Mouse (Mus musculus) forebrain, embryonic 14.5 days (tissue): ENCODE measurements around the gene Mfsd5. TPM values are rescaled to one million over a fixed set of nuclear protein-coding genes. Genes with fewer than 3 reads are reported as not detected.

Source experiments
- ATAC-seq: fragments of 200-750 bp; cut with Nextera tagmentation; 2 replicates; pipeline ENCODE4 v1.8.0; 2017; ENCODE audit warnings: mild to moderate bottlenecking, moderate library complexity
- DNase-seq: peaks from one replicate; pipeline ENCODE4 v3.0.0-alpha.2; 2015; ENCODE audit warnings: low spot score
- H3K27ac ChIP-seq: fragments of 300-500 bp; sonication (generic); 2 replicates; pipeline ENCODE4 v1.5.1; 2014; ENCODE audit warnings: low read depth, mild to moderate bottlenecking, control low read depth, low read length, moderate library complexity
- H3K27me3 ChIP-seq: fragments of 300-500 bp; sonication (generic); replicated peaks from 2 replicates; pipeline ENCODE4 v1.6.1; 2014; ENCODE audit warnings: low read length, control low read depth, mixed read lengths; ENCODE audit not compliant: control insufficient read depth, insufficient read depth
- H3K36me3 ChIP-seq: fragments of 300-500 bp; sonication (generic); 2 replicates; pipeline ENCODE4 v1.6.1; 2014; ENCODE audit warnings: low read length, control low read depth; ENCODE audit not compliant: control insufficient read depth, insufficient read depth
- H3K4me1 ChIP-seq: fragments of 300-500 bp; sonication (generic); 2 replicates; pipeline ENCODE4 v1.6.1; 2014; ENCODE audit warnings: antibody characterized with exemption, low read length, control low read depth; ENCODE audit not compliant: control insufficient read depth, insufficient read depth
- H3K4me2 ChIP-seq: fragments of 300-500 bp; sonication (generic); 2 replicates; pipeline ENCODE4 v1.6.1; 2014; ENCODE audit warnings: mild to moderate bottlenecking, control low read depth, low read length
- H3K4me3 ChIP-seq: fragments of 300-500 bp; sonication (generic); 2 replicates; pipeline ENCODE4 v1.5.1; 2014; ENCODE audit warnings: low read depth, low read length, control low read depth
- H3K9ac ChIP-seq: fragments of 300-500 bp; sonication (generic); 2 replicates; pipeline ENCODE4 v1.6.1; 2014; ENCODE audit warnings: mild to moderate bottlenecking, low read length, control low read depth, moderate library complexity
- H3K9me3 ChIP-seq: fragments of 300-500 bp; sonication (generic); replicated peaks from 2 replicates; pipeline ENCODE4 v1.6.1; 2016; ENCODE audit warnings: low read length, control low read depth, mixed read lengths; ENCODE audit not compliant: control insufficient read depth
- WGBS: fragments of 180-500 bp; shearing (Covaris S2); extraction: QIAGEN DNeasy Blood & Tissue Kit; methylation state at CpG from one replicate; pipeline ENCODE4 v1.1.7; 2014; 5-methylcytosine and 5-hydroxymethylcytosine counted together
- polyA plus RNA-seq: library from polyadenylated mRNA; unstranded; fragments of >200 nt; fragmentation: Nextera tagmentation; extraction: Ambion mirVana; gene quantifications from 2 replicates; pipeline ENCODE4 v1.2.1, GENCODE M21; 2014

Mfsd5 gene
- polyA plus RNA-seq, 1 experiment from 2014 or later = 43.8 TPM

DNA sequence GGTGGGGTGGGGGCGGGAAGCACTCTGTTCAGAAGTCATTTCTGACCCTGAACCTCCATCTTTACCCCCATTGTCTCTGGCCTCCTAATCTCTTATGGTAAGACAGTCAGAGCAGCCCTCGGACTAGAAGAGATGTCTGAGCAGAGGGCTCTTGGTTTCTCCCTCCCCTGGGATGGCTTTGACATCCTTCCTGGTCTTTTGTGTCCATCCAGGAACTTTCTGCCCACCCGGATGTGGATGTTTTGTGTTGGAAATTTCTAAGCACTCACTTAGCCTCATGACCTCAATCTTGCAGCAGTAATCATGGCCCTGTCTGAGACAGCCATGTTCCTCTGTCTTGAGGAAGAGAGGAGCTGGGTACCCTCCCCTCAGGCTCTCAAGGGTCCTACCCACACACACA, 7.8 kb upstream of the Mfsd5 start:
- no peak overlapping the region for H3K9ac ChIP-seq
- 15% methylated on average over 3 of the region's 3 CpGs for WGBS
- H3K36me3 ChIP-seq = no peaks in the 10 kb centered on the region
- ATAC-seq = no peak
- no peak for DNase-seq
- H3K4me3 ChIP-seq = no peak overlapping the region
- H3K4me1 ChIP-seq = no peaks in the 10 kb centered on the region
- no peak overlapping the region for H3K4me2 ChIP-seq
- no peak overlapping the region for H3K27ac ChIP-seq
- no peaks in the 10 kb centered on the region for H3K9me3 ChIP-seq
- peaks cover 9% of the 10 kb centered on the region; the same call in 1 of the 2 replicates for H3K27me3 ChIP-seq

DNA sequence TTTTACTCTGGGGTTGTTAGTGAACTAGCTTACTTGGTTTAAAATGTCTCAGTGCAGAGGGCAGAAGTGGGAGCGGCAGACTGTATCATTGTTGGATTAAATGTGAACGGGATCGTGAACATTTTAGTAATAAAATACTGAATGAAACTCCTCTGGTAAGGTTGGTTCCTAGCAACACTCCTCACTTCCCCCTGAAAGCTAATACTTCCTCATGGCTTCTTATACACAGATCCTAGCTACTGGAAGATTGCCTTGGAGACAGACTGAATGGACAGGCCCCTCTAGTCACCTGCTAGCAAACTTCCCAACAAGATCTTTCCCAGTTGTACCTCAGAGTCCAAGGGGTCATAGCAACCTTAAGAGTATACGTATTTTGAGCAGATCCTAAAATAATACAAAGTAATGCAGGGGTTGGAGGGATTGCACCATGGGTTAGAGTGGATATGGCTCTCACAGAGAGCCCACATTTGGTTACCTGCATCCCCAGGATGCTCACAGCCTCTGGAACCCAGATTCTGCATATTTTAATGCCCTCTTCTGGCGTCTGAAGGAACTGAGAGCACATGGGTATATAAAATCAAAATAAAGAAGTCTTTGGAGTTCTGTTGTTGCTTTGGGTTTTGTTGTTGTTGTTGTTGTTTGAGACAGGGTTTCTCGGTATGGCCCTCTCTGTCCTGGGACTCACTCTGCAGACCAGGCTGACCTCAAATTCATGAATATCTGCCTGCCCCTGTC, 5.1 kb upstream of the Mfsd5 start:
- Histone ChIP-seq H3K4me1 (no peaks in the 10 kb centered on the region), H3K36me3 (no peaks in the 10 kb centered on the region), H3K27ac (no peak overlapping the region), H3K4me2 (no peak overlapping the region), H3K9ac (no peak overlapping the region), H3K9me3 (no peaks in the 10 kb centered on the region), H3K27me3 (peaks cover 9% of the 10 kb centered on the region; the same call in 1 of the 2 replicates), H3K4me3 (no peak overlapping the region)
- DNase-seq (no peak), ATAC-seq (no peak)
- 75% methylated on average over 6 of the region's 6 CpGs for WGBS

DNA sequence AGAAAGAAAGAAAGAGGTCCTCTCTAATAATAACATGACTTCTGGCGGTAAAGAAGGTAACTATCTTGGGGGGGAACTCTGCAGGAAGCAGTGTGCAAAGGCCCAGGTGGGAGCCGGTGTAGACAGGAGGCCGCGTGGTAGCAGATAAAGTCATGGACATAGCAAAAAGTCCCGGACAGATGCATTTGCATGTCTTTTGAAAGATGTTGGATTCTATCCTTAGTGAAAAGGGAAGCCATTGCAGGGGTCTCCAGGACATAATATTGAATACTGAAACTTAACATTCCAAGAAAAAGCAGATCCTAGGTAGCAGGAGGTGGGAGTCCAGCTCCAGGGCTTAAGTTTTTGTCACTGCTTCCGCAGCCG, 545 bp upstream of the Mfsd5 start:
- 36% methylated on average over 7 of the region's 7 CpGs for WGBS
- Histone ChIP-seq H3K27ac (peak overlapping the region; percentile 15; the same call in 1 of the 2 replicates), H3K9ac (peak overlapping the region; percentile 79), H3K27me3 (no peaks in the 10 kb centered on the region), H3K4me3 (peak overlapping the region; percentile 78), H3K36me3 (peaks cover 22% of the 10 kb centered on the region), H3K9me3 (no peaks in the 10 kb centered on the region), H3K4me1 (peaks cover 6% of the 10 kb centered on the region), H3K4me2 (peak overlapping the region; percentile 76)
- DNase-seq = no peak
- ATAC-seq = peak; percentile 11

DNA sequence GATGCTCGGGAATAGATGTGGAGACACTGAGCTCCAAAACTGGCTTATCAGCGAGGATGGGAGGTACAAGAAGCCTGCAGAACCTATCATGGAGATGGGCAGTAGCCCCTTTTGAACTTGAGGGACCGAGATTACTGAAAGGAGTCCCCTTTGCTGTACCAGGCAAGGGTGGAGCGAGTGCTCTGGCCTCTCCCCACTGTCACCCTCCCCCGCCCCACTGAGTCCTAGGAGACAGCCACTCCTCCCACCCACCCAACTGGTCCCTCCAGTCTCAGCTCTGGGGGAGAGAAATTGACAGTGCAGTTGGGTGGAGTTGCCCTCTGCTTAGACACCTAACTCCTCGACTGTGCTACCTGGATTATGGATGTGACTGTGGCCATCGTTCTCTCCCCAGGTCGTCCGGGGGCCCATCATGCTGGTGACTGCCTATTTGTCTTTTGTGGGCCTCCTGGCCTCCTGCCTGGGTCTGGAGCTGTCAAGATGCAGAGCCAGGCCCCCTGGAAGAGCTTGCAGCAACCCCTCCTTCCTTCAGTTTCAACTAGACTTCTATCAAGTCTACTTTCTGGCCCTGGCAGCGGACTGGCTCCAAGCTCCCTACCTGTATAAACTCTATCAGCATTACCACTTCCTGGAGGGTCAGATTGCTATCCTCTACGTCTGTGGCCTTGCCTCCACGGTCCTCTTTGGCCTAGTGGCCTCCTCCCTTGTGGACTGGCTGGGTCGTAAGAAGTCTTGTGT, 698 bp downstream of the Mfsd5 start:
- Histone ChIP-seq H3K4me2 (peak overlapping the region; percentile 76), H3K27me3 (no peaks in the 10 kb centered on the region), H3K4me3 (peak overlapping the region; percentile 78), H3K9me3 (no peaks in the 10 kb centered on the region), H3K9ac (peak overlapping the region; percentile 79), H3K27ac (peak overlapping the region; percentile 70; the same call in 1 of the 2 replicates), H3K36me3 (peaks cover 22% of the 10 kb centered on the region), H3K4me1 (peaks cover 6% of the 10 kb centered on the region)
- peak; percentile 11; the same call in 1 of the 2 replicates for ATAC-seq
- no peak for DNase-seq
- WGBS = 33% methylated on average over 13 of the region's 13 CpGs

DNA sequence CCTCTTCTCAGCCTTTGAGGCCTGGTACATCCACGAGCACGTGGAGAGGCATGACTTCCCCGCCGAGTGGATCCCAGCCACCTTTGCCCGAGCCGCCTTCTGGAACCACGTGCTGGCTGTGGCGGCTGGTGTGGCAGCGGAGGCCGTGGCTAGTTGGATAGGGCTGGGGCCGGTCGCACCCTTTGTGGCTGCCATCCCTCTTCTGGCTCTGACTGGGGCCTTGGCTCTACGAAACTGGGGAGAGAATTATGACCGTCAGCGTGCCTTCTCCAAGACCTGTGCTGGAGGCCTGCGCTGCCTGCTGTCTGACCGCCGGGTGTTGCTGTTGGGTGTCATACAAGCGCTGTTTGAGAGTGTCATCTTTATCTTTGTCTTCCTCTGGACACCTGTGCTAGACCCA, 1.4 kb downstream of the Mfsd5 start:
- no peaks in the 10 kb centered on the region for H3K27me3 ChIP-seq
- no peak overlapping the region for H3K4me3 ChIP-seq
- 94% methylated on average over 19 of the region's 19 CpGs for WGBS
- DNase-seq = no peak
- peaks cover 6% of the 10 kb centered on the region for H3K4me1 ChIP-seq
- no peak for ATAC-seq
- peaks cover 22% of the 10 kb centered on the region for H3K36me3 ChIP-seq
- H3K9ac ChIP-seq = no peak overlapping the region
- no peak overlapping the region for H3K4me2 ChIP-seq
- H3K9me3 ChIP-seq = no peaks in the 10 kb centered on the region
- H3K27ac ChIP-seq = no peak overlapping the region

DNA sequence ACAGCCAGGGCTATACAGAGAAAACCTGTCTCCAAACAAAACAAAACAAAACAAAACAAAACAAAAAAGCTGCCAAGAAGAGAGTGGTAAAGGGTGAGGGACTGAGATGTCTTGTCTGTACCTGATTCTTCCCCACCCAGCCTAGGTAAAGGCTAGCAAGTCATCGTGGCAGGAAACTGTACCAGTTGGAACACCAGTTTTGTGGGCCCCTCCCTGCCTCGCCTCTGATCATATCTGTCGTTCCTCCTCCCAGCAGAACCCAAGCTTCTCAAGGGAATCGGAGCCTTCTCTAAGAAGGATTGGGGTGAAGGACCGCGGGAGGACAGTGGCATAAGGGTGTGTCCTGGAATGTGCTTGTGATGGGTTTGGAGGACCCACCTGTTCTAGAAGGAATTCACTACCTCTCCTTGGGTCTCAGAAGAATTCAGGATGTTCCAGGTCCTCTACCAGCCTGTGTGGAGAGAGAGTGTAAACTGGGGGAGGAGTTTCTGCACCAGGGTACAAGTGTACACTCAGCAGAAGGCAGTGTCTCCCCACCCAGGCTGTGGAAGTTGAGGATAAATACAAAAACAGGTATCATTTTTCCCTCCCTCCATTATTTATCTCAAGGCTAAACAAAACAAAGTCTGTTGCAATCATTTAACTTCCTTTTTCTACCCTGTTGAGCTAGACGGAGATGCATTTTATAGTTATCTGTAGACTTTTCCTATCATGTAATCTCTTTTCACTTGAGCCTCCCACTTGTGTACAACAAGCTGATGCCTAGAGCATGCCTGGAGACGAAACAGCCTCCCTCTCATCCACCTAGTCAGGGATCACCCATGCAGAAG, 3.4 kb downstream of the Mfsd5 start:
- WGBS = 88% methylated on average over 8 of the region's 8 CpGs
- H3K9me3 ChIP-seq = no peaks in the 10 kb centered on the region
- no peak overlapping the region for H3K9ac ChIP-seq
- H3K4me2 ChIP-seq = no peak overlapping the region
- H3K27ac ChIP-seq = no peak overlapping the region
- H3K27me3 ChIP-seq = no peaks in the 10 kb centered on the region
- peaks cover 22% of the 10 kb centered on the region for H3K36me3 ChIP-seq
- ATAC-seq (no peak), DNase-seq (no peak)
- no peak overlapping the region for H3K4me3 ChIP-seq
- H3K4me1 ChIP-seq = peaks cover 6% of the 10 kb centered on the region

DNA sequence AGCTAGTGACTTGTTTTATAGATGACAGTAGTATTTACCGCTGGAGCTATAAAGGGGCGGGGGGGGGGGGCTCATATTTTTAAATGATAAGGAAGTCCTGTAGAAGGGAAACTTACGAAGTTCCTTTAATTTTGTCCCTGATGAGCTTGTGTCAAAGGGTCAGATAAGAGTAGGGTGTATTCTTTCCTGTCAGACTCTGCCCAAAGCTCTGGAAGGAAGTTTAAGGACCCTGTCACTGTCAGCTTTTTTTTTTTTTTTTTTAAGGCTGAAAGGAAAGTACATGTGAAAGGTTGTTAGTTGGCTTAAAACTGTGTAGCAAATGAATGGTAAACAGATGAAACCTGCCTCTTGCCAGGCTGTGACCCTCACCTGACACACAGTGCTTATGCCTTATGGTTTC, 4.4 kb downstream of the Mfsd5 start:
- H3K4me1 ChIP-seq = peaks cover 6% of the 10 kb centered on the region
- DNase-seq (no peak), ATAC-seq (no peak)
- WGBS = 77% methylated on average over 3 of the region's 3 CpGs
- H3K36me3 ChIP-seq = peaks cover 22% of the 10 kb centered on the region
- H3K27ac ChIP-seq = no peak overlapping the region
- H3K4me2 ChIP-seq = no peak overlapping the region
- H3K27me3 ChIP-seq = no peaks in the 10 kb centered on the region
- no peak overlapping the region for H3K4me3 ChIP-seq
- no peaks in the 10 kb centered on the region for H3K9me3 ChIP-seq
- no peak overlapping the region for H3K9ac ChIP-seq

DNA sequence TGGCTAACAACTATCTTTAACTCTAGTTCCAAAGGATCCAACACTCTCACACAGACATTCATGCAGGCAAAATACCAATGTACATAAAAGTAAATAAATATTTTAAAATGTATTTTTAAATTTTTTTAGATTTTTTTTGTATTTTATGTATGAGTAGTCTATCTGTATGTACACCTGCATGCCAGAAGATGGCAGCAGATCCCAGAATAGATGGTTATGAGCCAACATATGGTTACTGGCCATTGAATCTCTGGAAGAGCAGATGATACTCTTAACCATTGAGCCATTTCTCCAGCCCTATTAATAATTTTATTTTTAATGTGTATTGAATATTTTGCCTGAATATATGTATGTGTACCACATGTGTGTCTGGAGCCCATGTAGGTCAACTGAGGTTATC, 8.1 kb downstream of the Mfsd5 start:
- Histone ChIP-seq H3K4me1 (no peaks in the 10 kb centered on the region), H3K36me3 (peaks cover 5% of the 10 kb centered on the region), H3K9ac (no peak overlapping the region), H3K27ac (no peak overlapping the region), H3K27me3 (no peaks in the 10 kb centered on the region), H3K4me2 (no peak overlapping the region), H3K9me3 (no peaks in the 10 kb centered on the region), H3K4me3 (no peak overlapping the region)
- ATAC-seq (no peak), DNase-seq (peak; percentile 56)
